In genomic region chr6:29170063-29170921, GRCm38 (mm10) we compare ENCODE assay signal across 8 mouse cellular contexts. TPM values are rescaled to one million over a fixed set of nuclear protein-coding genes. Genes with fewer than 3 reads are reported as not detected.
DNase-seq lines count a peak whose midpoint lies in the region; ATAC-seq and TF ChIP-seq lines count a peak whose summit lies in the region.

No protein-coding gene starts in this region.

- peak; percentile 21 for DNase-seq in left cerebral cortex, postnatal 4 days
- no peak for DNase-seq in left cerebral cortex, adult 11 months (ENCODE audit: low spot score)
- peak; percentile 43 for DNase-seq in cerebellum, adult 11 months
- peak; percentile 19 for DNase-seq in kidney, adult 2 months
- DNase-seq in lung, postnatal 10 days: peak; percentile 30
- peak; percentile 55 for DNase-seq in retina, postnatal 1 day
- no peak for DNase-seq in frontal cortex, postnatal 14 days (ENCODE audit: low spot score in 2 of 2)

- peak; percentile 68 for ATAC-seq in forebrain, embryonic 15.5 days (replicated peaks)

- H3K4me3 ChIP-seq in forebrain, embryonic 15.5 days: peak overlapping the region; percentile 53
- H3K4me3 ChIP-seq in kidney, adult 2 months (ENCODE audit: insufficient read depth, low read depth, low read length): peak overlapping the region; percentile 56

- H3K9ac ChIP-seq in forebrain, embryonic 15.5 days (replicated peaks): peak overlapping the region; percentile 68

- no peaks in the 10 kb centered on the region for H3K9me3 ChIP-seq in forebrain, embryonic 15.5 days

- TF ChIP-seq POLR2A in kidney, adult 2 months (IDR thresholded peaks at IDR 0.05; ENCODE audit: low read depth, low read length): no peak

- TF ChIP-seq CTCF in kidney, adult 2 months (conservative IDR thresholded peaks at IDR 0.05; ENCODE audit: insufficient read depth, insufficient read length, low read depth, low read length): no peak

- no peak overlapping the region for H3K27ac ChIP-seq in forebrain, embryonic 15.5 days (replicated peaks)
- H3K27ac ChIP-seq in kidney, adult 2 months (ENCODE audit: insufficient read depth, low read depth, low read length): no peak overlapping the region

- H3K27me3 ChIP-seq in forebrain, embryonic 15.5 days: peaks cover 60% of the 10 kb centered on the region
- H3K27me3 ChIP-seq in kidney, adult 2 months (replicated peaks; ENCODE audit: control insufficient read depth, insufficient read depth, low read length): peaks cover 4% of the 10 kb centered on the region; the same call in 1 of the 2 replicates

- H3K4me1 ChIP-seq in forebrain, embryonic 15.5 days: peaks cover 21% of the 10 kb centered on the region
- no peaks in the 10 kb centered on the region for H3K4me1 ChIP-seq in kidney, adult 2 months (ENCODE audit: control insufficient read depth, insufficient read depth, low read length)

- intact Hi-C loops in left cerebral cortex, postnatal 4 days (cut with DNase I): loop anchor here (2.0 to 10.0 kb wide), 2 partner anchors 29 to 105 kb away; partner anchors contain the start of genes Fam71f2 and Hilpda

- WGBS in forebrain, embryonic 15.5 days: under 1% methylated on average over 63 of the region's 63 CpGs
- WGBS in kidney, adult 2 months: 2% methylated on average over 63 of the region's 63 CpGs

- H3K36me3 ChIP-seq in forebrain, embryonic 15.5 days: no peaks in the 10 kb centered on the region
- no peaks in the 10 kb centered on the region for H3K36me3 ChIP-seq in kidney, adult 2 months (ENCODE audit: control insufficient read depth, insufficient read depth, low read length)

- peak overlapping the region; percentile 99 for H3K4me2 ChIP-seq in forebrain, embryonic 15.5 days (replicated peaks)

RNA-seq across cellular contexts. Expression of gene Rbm28, which starts 5.5 kb away (rescaled TPM):
- 10 to 100 TPM; 44.5 to 51.7 TPM for total RNA-seq in left cerebral cortex, postnatal 4 days (2021)
- polyA plus RNA-seq in forebrain, embryonic 15.5 days (2015; fragmentation: Nextera tagmentation; extraction: Ambion mirVana): 41.4 and 41.6 TPM in 2 replicates
- 4.9 and 6.1 TPM in 2 replicates for polyA plus RNA-seq in kidney, adult 2 months (2012; rRNA removed)

RNA-seq across cellular contexts. Expression of gene Prrt4, which starts 9.1 kb away (rescaled TPM):
- 10 to 100 TPM; 15.1 to 19.1 TPM for total RNA-seq in left cerebral cortex, postnatal 4 days (2021)
- polyA plus RNA-seq in forebrain, embryonic 15.5 days (2015; fragmentation: Nextera tagmentation; extraction: Ambion mirVana): 4.5 and 4.7 TPM in 2 replicates
- 0.20 and 0.24 TPM in 2 replicates for polyA plus RNA-seq in kidney, adult 2 months (2012; rRNA removed)

RNA-seq across cellular contexts. Expression of gene Impdh1, which starts 45.9 kb away (rescaled TPM):
- total RNA-seq in left cerebral cortex, postnatal 4 days (2021): 10 to 100 TPM; 92.7 to 96.6 TPM
- 54.5 and 57.3 TPM in 2 replicates for polyA plus RNA-seq in forebrain, embryonic 15.5 days (2015; fragmentation: Nextera tagmentation; extraction: Ambion mirVana)
- 16.8 and 17.7 TPM in 2 replicates for polyA plus RNA-seq in kidney, adult 2 months (2012; rRNA removed)

Comparison
In these comparisons a context has a peak if more than half of its experiments do, and no peak if none do; other contexts are left out.
1. DNase-seq: peak in left cerebral cortex, postnatal 4 days (single experiment), cerebellum, adult 11 months (single experiment), kidney, adult 2 months (single experiment), lung, postnatal 10 days (single experiment) and retina, postnatal 1 day (single experiment); none in left cerebral cortex, adult 11 months (single experiment) and frontal cortex, postnatal 14 days (0 of 2).